Mouse (Mus musculus) testis, postnatal 14 days (tissue): ENCODE results near the gene Ypel4.

Experiments
- DNase-seq: peaks from one replicate; pipeline ENCODE4 v3.0.0; 2021; ENCODE audit warnings: low spot score

The Ypel4 gene

DNA sequence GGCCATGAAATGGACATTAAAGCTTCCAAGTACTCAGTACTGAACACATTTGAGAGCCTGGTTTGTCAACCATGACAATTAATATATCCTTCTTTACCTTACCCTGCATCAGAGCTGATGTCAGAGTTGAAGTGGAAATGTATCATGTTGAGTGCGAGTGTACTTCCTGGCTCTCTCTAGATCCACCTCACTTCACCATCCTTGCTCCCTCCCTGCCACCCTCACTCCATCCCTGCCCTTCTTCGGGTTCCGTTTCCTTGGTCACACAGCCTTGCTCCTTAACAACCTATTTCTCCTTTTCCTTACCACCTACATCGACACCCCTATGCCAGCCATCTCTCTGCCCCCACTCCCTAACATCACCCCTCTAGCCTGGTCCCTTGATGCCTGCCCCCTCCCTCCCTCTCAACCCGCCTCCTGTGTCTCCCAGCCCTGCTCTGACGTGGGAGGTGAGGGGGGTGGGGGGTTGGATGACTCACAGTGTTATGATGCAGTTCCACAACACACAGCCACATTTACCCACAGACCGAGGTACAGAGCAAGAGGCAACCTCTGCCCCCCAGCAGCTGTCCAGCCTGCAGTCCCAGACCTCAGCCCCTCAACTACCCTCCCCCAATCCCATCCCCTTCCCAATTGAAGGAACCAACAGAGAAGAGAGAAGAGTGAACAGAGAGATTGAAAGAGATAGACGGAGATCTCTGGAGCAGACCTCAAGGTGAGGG is at the start of gene Ypel4:
TSS of gene Ypel4 (plus strand) at position 480 of the 722 bp plus-strand sequence.
- DNase-seq: no peak

DNA sequence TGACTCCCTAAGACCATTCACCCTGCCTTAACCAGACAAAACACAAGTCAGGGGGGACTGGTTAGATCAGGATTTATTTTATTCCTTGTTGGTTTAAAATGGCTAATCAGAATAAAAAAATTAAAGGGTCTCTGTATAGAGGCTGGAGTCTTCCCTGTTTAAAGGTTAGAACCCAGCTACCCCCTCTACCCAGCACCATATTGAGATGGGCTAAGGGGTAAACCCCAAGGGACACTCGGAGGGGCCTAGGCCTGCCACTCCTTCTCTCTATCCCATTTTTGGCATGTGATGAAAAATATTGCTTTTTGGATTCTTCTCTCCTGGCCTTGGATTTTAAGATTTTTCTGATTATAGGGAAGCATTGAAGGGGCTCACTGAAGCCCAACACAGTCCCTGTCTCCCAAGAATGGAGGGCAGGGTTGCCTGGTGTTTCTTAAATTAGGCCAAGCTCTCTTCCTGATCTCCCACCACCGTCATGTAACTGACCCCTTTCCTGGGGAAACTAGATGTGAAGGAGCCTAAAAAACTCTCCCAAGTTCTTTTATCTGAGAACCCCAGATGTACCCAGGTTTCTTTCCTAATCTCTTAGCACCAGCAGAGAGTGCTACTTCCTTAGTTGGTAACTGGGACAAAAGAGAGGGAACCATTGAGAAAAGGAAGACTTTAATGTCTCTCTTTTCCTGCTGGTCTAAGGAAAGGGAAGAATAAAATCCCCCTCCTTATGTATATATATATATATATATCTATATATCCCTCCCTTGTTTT is 45.6 kb upstream of the Ypel4 start:
- no peak for DNase-seq

DNA sequence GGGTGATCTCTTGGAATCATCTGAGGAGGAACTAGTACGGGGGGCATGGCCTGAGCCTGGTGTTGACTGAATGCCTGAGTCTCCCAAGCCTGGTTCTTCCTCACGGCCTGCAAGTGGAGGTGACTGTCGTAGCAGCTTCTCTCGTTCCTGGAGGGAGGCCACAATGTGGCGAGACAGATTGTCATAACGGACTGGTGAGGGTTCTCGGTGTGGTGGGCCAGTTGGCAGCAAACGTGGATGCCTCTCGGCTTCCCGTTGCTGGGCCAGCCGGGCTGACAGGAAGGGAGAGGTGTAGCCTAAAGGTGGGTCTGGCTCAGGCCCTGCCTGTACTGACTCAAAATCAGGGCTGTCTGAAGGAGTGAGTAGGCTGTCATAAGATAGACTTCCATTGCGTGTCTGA is 43.8 kb upstream of the Ypel4 start:
- no peak for DNase-seq

- no peak for DNase-seq
These were observed 38.7 kb upstream of the Ypel4 start for GRCm38 (mm10) chr2:84695007-84695695.

- no peak for DNase-seq
These were observed 30.4 kb upstream of the Ypel4 start for GRCm38 (mm10) chr2:84703497-84703896.

DNA sequence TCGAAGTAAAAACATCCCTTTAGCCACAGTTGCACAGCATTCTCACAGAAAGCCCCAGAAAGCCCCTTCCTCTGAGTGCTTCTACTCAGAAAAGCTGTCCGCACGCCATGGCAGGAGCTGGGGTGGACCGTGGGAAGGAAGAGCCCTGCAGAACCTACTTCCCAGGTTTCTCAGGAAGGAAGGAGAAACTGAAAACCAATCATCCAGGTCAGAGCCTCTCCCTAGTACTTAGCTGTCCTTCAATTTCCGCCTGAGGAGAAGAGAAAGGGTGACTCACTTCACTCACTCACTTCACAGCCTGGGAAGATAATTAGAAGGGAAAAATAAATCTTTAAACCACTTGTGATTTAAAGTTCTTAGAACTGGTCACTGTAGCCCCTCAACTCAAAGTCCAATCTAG is 29.5 kb upstream of the Ypel4 start:
- DNase-seq: no peak

DNA sequence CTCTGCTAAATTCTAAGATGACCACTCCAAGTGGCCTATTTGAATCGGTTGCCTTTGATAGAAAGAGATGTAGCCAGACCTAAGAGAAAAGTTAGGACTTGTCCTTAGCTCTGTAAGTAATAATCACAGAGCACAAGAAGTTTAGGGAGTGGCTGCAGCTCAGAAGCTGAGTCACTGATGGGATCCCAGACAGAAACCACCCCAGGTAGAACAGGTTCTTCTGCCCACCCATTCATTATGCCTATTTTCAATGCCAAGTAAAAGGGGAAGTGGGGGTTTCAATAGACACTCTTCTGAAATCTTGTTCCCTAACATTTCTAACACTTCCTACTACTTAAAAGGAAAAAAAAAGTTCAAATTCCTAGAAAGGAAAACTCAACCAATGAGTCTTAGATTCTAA is 28.6 kb upstream of the Ypel4 start:
- no peak for DNase-seq

- no peak for DNase-seq
These were observed 26.3 kb upstream of the Ypel4 start for GRCm38 (mm10) chr2:84707523-84707922.

- no peak for DNase-seq
These were observed 22.0 kb upstream of the Ypel4 start for GRCm38 (mm10) chr2:84711898-84712297.

GRCm38 (mm10) chr2:84714422-84714810 is 19.4 kb upstream of the Ypel4 start:
- no peak for DNase-seq

DNA sequence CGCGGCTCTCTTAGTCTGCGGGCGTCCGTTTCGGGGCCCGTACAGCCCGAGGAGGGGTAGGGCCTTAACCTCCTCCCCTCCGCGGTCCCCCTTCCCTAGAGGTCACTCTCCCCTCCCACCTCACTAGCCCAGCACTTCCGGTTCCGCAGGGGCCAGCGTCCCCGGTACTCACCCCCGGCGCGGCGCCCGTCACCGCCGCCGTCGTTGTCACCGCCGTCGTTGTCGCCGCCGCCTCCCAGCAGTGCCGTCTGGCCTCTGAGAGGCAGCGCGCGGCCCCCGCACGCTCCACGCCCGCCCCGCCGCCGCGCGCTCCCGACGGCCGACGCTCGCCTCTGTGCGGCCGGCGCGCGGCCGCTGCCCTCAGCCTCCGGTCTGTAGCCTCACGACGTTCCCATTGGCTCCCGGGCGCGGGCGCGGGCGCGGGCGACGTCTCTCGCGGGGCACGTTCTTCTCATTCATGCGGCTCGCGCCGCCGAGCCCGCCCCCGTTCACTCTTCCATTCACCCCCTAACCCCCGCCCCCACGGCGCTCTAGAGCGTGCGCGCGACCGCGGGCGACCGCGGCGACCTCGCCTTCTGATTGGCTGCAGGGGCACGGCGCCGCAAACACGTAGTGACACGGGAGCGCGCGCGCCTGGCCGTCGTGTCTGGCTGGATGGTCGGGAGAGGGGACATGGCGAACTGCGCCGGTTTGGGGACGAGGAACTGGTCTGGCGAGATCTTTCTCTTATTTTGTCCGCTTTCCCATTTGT is 18.9 kb upstream of the Ypel4 start, which contains the start of gene Zdhhc5:
TSS of gene Zdhhc5 (minus strand) at position 370 of the 751 bp plus-strand sequence.
- peak; percentile 98 for DNase-seq

- DNase-seq: peak; percentile 93
These were observed 18.1 kb upstream of the Ypel4 start for GRCm38 (mm10) chr2:84715562-84716361.

DNA sequence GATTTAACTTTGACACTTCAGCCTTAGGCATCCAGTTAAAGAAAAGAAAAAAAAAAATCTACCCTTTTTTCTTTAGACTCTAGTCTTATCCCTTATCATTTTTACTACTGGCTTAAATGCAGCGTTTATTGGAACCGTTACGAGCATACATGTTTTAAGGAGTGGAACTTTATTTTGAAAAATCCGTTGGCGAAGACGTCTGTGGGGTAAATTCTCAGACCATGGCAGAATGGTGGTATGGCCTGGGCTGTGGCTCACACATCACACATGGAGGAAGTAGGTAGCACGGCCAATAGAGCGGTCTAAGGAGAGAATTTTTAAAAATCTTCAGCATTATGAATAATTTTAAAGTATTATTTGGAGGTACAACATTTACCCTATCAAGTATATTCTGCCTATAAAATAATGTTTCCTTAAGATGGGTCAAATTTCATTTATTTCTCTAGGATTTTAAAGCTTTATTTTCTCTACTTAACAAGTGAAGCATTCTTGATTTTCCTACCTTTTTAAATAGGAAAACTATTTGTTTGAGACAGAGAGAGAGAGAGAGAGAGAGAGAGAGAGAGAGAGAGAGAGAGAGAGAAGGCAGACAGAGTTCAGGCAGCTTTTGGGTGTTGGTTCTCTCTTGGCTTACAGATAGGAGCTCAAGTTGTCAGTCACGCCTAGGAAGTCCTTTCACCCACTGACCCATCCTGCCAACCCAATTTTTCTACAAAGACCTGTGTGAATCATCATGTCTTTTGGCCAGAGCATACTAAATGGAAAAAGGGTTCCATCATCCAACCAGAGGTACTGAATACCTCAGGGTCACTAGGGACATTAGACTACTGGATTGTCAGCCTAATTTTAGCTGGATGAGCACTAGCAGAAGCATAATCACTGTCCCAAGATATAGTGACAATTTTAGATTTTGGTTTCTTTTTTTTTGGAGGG is 17.2 kb upstream of the Ypel4 start:
- DNase-seq: no peak

DNA sequence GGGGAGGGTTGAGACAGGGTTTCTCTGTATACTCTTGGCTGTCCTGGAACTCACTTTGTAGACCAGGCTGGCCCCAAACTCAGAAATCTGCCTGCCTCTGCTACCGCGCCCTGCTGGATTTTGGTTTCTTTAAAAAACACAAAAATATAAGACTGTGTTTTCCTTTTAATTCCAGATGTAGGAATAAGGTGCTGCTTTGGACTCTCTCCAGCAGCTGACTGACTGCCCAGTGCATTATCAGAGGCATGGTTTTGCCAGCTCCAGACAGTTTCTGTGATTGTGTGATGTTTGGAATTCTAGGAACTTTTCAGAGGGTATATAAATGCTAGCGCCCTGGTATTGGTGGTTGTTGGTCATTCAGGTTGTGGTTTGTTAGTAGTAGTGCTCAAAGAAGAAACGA is 16.5 kb upstream of the Ypel4 start:
- DNase-seq: no peak

DNA sequence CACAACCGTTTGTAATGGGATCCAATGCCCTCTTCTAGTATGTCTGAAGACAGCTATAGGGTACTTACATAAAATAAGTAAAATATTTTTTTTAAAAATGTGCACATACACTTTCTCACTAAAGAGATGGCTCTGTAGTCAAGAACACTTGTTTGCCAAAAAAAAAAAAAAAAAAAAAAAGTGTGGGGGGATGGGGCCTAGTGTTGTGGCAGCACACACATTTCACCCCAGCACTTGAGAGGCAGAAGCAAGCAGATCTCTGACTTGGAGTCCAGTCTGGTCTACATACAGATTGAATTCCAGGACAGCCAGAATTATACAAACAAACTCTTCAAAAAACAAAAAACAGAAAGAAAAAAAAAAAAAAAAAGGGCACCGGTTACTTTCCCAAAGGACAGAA is 13.1 kb upstream of the Ypel4 start:
- no peak for DNase-seq

DNA sequence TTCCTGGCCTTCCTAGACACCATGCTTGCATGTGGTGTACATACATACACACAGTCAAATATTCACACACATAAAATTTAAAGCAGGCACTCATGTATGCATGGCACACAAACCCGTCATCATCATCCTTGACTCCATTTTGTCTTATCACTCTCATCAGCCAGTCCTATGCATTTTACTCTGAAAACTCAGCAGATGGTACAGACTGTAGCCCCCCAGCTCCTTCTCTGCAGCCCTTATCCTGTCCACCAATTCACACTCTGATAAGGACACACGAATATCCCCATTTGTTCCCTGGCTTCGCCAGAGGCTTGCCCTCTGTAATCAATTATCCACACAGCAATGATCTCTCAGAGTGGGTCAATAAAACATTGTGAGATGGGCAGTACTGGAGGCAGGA is 12.7 kb upstream of the Ypel4 start:
- DNase-seq: no peak

- no peak for DNase-seq
These were observed 10.0 kb upstream of the Ypel4 start for GRCm38 (mm10) chr2:84723856-84724255.

DNA sequence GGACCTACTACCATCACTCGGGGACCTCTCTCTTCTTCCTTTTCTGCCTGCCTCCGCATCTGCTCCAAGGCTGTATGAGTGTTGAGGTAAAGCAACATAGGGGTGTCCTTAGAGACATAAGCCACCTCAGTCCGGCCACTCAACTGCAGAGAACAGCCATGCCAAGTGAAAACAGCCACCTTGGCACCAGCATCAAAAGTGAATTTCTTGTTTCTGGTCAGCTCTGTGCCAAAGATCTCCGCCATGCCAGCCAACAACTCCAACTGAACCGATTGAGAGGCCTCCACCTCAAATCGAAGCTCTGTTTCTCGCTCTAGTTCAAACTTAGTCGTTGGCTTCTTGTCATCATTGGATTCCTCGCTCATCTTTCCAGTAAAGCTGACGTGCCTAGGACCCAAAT is 8.1 kb upstream of the Ypel4 start:
- no peak for DNase-seq

DNA sequence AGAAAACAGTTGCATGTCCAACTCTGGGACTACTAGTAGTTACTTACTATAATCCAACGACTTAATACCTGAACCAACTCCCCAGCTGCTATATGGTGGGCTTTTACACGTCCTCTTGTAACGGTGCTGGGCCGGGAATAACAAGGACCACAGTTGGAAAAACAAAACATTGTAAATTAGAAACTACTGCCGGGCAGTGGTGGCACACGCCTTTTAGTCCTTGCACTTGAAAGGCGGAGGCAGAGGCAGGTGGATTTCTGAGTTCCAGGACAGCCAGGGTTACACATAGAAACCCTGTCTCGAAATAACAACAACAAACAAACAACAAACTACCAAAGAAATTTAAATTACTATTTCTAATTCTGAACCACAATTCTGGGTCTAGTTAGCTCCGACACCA is 7.1 kb upstream of the Ypel4 start:
- DNase-seq: no peak

DNA sequence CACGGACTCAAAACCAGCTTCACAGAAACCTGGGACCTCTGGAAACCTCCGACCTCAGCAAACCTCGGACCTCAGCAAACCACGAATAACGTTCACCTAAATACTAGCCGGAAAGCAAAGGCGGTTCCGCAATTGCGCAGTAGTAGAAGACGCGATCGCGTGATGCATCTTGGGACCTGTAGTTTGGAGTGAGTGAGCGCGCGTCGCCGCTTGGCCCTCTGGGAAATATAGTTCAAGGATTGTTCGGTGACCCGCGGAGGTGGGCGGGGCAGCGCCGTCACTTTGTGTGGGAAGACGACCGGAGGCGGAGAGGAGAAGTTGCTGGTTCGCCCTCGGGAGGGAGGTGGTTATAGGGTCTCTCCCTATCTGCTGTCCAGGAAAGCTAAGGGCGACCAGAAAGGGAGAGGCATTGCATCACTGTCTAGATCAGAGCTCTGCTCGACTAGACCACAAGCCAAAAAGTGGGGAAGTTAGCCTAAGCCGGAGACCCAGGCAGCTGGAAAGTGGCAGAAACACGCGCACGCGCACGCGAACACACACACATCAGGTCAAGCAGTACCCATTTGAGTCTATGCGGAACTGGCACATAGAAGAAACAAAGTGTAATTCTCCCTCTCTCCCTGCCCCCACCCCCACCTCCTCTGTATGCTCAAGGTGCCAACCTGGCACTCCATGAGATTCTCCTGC is 6.5 kb upstream of the Ypel4 start, which contains the start of gene Clp1:
TSS of gene Clp1 (minus strand) at position 179 of the 687 bp plus-strand sequence.
- DNase-seq: peak; percentile 93
